Mouse (Mus musculus) lung, postnatal 25 days (tissue): ENCODE results near the gene Tmem130.
"Not testable (repeated sequence)": the region's sequence is repeated elsewhere in the genome, so short reads cannot be mapped to it uniquely, and the experiment has no call there.

Experiments used
- DNase-seq: peaks from one replicate; pipeline ENCODE4 v3.0.0; 2022; ENCODE audit warnings: low spot score

The Tmem130 gene

GRCm38 (mm10) chr5:144761161-144761868 is at the start of gene Tmem130:
Gene Tmem130, minus strand, starts transcription at chr5:144761818.
- no peak for DNase-seq

GRCm38 (mm10) chr5:144806931-144807330 is 45.3 kb upstream of the Tmem130 start:
- no peak for DNase-seq

- no peak for DNase-seq
Measured at GRCm38 (mm10) chr5:144804181-144804580, 42.6 kb upstream of the Tmem130 start.

GRCm38 (mm10) chr5:144803066-144803465 is 41.4 kb upstream of the Tmem130 start:
- DNase-seq = no peak

- peak; percentile 38 for DNase-seq
Measured at GRCm38 (mm10) chr5:144797116-144797515, 35.5 kb upstream of the Tmem130 start.

- DNase-seq = peak; percentile 12
Measured at GRCm38 (mm10) chr5:144794687-144795086, 33.1 kb upstream of the Tmem130 start.

- DNase-seq = no peak
Measured at GRCm38 (mm10) chr5:144793374-144793773, 31.8 kb upstream of the Tmem130 start.

GRCm38 (mm10) chr5:144786464-144786863 is 24.8 kb upstream of the Tmem130 start:
- DNase-seq = no peak

DNA sequence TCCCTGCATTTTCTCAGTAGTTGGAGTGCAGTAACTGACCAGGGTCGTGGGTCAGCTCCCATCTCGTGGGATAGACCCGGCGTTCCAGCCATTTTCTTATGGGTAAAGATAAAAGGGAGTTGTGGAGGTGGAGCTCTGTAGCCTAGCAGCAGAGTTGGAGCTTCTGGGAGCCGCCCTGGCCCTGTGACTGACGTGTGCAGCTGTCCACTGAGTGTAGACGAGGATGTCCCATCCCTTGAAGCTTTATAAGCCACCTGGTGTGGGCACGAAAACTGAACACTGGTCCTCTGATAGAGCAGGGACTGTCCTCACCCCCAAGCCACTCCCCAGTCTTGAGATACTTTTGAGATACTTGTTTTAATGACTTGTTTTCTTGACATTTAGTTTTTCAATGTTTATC is 19.0 kb upstream of the Tmem130 start:
- no peak for DNase-seq

GRCm38 (mm10) chr5:144773231-144773630 is 11.6 kb upstream of the Tmem130 start:
- no peak for DNase-seq

GRCm38 (mm10) chr5:144769067-144769482 is 7.5 kb upstream of the Tmem130 start:
- no peak for DNase-seq

DNA sequence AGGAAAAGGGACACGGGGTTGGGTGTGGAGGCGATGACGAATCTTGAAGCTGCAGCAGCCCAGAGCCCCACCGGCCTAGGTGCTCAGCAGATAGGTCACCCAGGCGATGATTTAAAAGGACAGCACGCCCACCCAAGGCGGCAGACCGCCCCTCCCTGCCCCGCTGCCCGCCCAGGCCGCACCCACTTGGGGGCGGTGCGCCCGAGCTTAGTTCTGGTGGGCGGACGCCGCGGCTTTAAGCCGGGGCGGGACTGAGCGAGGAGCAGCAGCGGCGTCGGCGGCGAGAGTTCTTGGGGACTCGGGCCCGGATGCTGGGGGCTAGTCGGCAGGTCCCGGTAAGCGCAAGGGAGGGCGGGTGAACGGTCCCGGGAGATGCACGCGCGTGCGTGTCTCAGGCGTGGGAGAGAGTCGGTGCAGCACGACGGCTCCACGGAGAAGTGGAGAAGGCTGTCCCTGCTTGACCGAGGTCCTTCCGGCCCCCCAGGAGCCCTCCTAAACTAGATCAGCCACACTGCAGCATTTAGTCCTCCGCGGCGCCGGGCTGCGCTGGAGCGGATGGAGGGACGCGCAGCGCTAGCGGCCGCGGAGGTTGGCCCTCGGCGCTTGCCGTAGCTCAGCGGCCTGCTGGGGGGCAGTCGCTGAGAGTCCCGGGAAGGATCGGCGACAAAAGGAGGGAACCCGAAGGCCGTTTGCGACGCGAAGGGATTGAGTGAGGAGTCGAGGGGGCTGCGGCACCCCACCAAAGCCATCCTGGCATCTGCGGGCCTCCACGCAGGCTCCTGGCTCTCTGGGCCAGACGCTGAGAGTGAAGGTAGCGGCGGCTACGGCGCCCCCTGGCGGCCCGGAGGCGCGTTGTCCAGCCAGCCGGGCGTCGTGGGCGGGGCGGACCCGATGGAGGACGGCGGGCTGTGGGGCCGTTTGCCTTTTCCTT is 6.6 kb upstream of the Tmem130 start:
- peak; percentile 86 for DNase-seq

- not testable (repeated sequence) for DNase-seq
Measured at GRCm38 (mm10) chr5:144767106-144767798, 5.6 kb upstream of the Tmem130 start, which contains the start of gene Trrap. Gene Trrap, plus strand, starts transcription at chr5:144767732.

- DNase-seq = no peak
Measured at GRCm38 (mm10) chr5:144766646-144767045, 5.0 kb upstream of the Tmem130 start.

GRCm38 (mm10) chr5:144766026-144766425 is 4.4 kb upstream of the Tmem130 start:
- DNase-seq = no peak

GRCm38 (mm10) chr5:144758422-144758821 is 3.2 kb downstream of the Tmem130 start:
- DNase-seq = no peak

DNA sequence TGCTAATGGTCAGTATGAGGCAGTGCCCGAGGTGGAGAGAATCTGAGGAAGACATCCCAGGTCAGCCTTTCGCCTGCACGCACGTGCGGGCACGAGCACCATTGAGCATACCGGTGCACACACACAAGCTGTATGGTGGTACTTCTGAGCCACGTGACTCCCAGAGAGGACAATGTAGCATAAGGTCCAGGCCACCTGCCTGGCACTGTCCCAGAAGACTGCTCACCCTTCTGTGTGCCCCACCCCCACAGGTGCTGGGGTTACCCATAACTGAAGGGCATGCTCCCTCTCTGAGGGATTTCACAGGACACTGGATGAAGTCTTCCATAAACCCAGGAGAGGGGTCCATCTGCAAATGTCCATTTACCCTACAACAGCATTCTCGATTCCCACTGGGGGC is 4.2 kb downstream of the Tmem130 start:
- no peak for DNase-seq

GRCm38 (mm10) chr5:144755191-144755590 is 6.4 kb downstream of the Tmem130 start:
- DNase-seq = no peak

DNA sequence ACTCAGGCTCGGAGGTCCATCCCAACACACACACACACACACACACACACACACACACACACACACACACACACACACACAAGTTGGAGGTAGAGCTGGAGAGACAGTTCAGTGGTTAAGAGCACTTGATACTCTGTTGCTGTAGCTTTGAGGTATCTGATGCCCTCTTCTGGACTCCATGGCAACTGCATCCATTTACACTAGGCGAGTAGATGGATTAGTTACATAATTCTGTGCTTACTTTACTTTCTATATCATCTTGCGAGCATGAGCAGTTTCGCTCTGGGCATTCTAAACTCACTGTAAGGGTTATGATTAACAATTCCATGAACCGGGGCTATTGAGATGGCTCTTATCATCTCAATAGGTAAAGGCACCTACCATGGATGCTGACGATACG is 8.6 kb downstream of the Tmem130 start:
- peak; percentile 64 for DNase-seq

GRCm38 (mm10) chr5:144752432-144752831 is 9.2 kb downstream of the Tmem130 start:
- DNase-seq = no peak

GRCm38 (mm10) chr5:144737101-144737500 is 24.5 kb downstream of the Tmem130 start:
- no peak for DNase-seq

DNA sequence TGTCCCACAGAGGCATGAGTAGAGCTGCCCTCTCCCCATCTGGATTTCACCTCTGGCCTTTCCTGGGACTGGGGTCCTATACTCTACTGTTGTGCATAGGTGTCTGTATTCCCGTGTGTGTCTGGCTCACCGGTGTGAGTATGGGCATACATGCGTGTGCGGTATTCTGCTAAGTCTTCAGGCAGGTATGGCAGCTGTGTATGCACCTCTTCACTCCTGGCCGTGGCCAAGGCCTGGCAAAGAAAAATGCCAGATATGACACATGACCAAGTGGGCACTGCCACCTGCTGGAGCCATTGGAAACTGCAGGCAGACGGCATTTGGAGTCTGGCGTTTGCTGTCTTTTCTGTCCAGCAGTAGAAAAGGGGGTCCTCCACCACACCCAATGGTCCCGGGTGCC is 26.7 kb downstream of the Tmem130 start:
- DNase-seq = peak; percentile 51
